Comparison of ENCODE assay signal across 23 mouse cellular contexts in the genomic region with DNA sequence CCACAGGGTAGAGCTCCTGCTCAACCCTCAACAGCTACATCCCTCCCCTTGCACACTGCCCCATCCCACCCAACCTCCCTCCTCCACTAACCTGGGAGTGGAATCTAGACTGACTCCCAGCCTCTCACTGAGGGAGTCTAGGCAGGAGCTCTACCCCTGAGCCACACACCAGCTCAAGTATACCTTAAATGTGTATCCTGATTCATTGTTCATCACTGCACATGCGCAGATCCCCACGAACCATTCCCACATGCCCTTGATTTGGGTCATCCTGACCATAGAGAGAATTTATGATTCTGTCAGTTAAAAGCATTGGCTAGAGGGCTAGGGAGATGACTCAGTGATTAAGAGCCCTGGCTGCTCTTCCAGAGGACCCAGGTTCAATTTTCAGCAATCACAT. TPM values are rescaled to one million over a fixed set of nuclear protein-coding genes. Genes with fewer than 3 reads are reported as not detected.
"Had no signal": no experiment of that assay in that cellular context is flagged by ENCODE, and none has a peak within 500 bp of the region (broad histone marks: within the 10 kb centered on the region; RNA-seq: fewer than 3 reads in every experiment).

No protein-coding gene starts in this region.

- H3K27ac ChIP-seq: limb, embryonic 13.5 days; liver, embryonic 14.5 days; midbrain, embryonic 13.5 days; neural tube, embryonic 15.5 days; stomach, postnatal 0 days had no signal

- H3K27me3 ChIP-seq: limb, embryonic 13.5 days; midbrain, embryonic 13.5 days; neural tube, embryonic 15.5 days had no signal

- ATAC-seq: midbrain, embryonic 13.5 days had no signal

- H3K4me2 ChIP-seq: limb, embryonic 13.5 days; midbrain, embryonic 13.5 days; neural tube, embryonic 15.5 days had no signal

- H3K9me3 ChIP-seq: limb, embryonic 13.5 days; midbrain, embryonic 13.5 days; neural tube, embryonic 15.5 days had no signal

- H3K9ac ChIP-seq: limb, embryonic 13.5 days; liver, embryonic 14.5 days; midbrain, embryonic 13.5 days; neural tube, embryonic 15.5 days had no signal

- DNase-seq: kidney, postnatal 10 days; left cerebral cortex, postnatal 4 days; lung, adult 18-20 months; lung, postnatal 36 days; right cerebral cortex, adult 18-20 months; right cerebral cortex, postnatal 25 days had no signal

- H3K4me1 ChIP-seq: midbrain, embryonic 13.5 days; neural tube, embryonic 15.5 days had no signal

- H3K36me3 ChIP-seq: limb, embryonic 13.5 days; midbrain, embryonic 13.5 days; neural tube, embryonic 15.5 days had no signal

- H3K4me3 ChIP-seq: limb, embryonic 13.5 days; midbrain, embryonic 13.5 days; myocyte; neural tube, embryonic 15.5 days had no signal

RNA-seq across cellular contexts. Expression of gene Gm11034, which starts 49.3 kb away (rescaled TPM):
- total RNA-seq: layer of hippocampus, adult 8-10 months; layer of hippocampus, postnatal 14 days; left cerebral cortex, adult 18-20 months; left cerebral cortex, postnatal 10 days; left cerebral cortex, postnatal 4 days; liver, adult 2 months; megakaryocyte progenitor cell, adult 5-6 weeks had no signal
- polyA plus RNA-seq: kidney, embryonic 14.5 days; large intestine, adult 2 months; limb, embryonic 13.5 days; liver, adult 2 months; liver, embryonic 14.5 days; lung, embryonic 16.5 days; midbrain, embryonic 13.5 days; myocyte; neural tube, embryonic 11.5 days; neural tube, embryonic 15.5 days; small intestine, adult 2 months; stomach, postnatal 0 days had no signal

RNA-seq across cellular contexts. Expression of gene Cib3, which starts 50.1 kb away (rescaled TPM):
- total RNA-seq: layer of hippocampus, postnatal 14 days; left cerebral cortex, adult 18-20 months; left cerebral cortex, postnatal 10 days; megakaryocyte progenitor cell, adult 5-6 weeks had no signal
- polyA plus RNA-seq: kidney, embryonic 14.5 days; large intestine, adult 2 months; limb, embryonic 13.5 days; midbrain, embryonic 13.5 days; myocyte; neural tube, embryonic 11.5 days; neural tube, embryonic 15.5 days; small intestine, adult 2 months had no signal
